Mouse (Mus musculus) skeletal muscle tissue, postnatal 0 days (tissue): ENCODE measurements around the gene Hirip3. TPM values are rescaled to one million over a fixed set of nuclear protein-coding genes. Genes with fewer than 3 reads are reported as not detected.

Source experiments
- polyA plus RNA-seq: library from polyadenylated mRNA; unstranded; fragments of >200 nt; fragmentation: Nextera tagmentation; extraction: Ambion mirVana; gene quantifications from 2 replicates; pipeline ENCODE4 v1.2.1, GENCODE M21; 2015

The Hirip3 gene
- 10.0 TPM in 2 replicates for polyA plus RNA-seq

GRCm38 (mm10) chr7:126861429-126862130 lies at the start of gene Hirip3:
Gene Hirip3, plus strand, starts transcription at chr7:126861972.

GRCm38 (mm10) chr7:126831539-126831938 lies 30.2 kb upstream of the Hirip3 start, which contains the start of gene 4930451I11Rik:
Gene 4930451I11Rik, minus strand, starts transcription at chr7:126831639.

GRCm38 (mm10) chr7:126847116-126847420 lies 14.7 kb upstream of the Hirip3 start, which contains the start of gene Doc2a:
Gene Doc2a, plus strand, starts transcription at chr7:126847416.

GRCm38 (mm10) chr7:126862147-126862784 lies 494 bp downstream of the Hirip3 start, which contains the start of gene Ino80e:
Gene Ino80e, minus strand, starts transcription at chr7:126862377.

GRCm38 (mm10) chr7:126884286-126885164 lies 22.8 kb downstream of the Hirip3 start, which contains the start of gene Taok2:
Gene Taok2, minus strand, starts transcription at chr7:126884703.

Other genes with a start within 250 kb of the Hirip3 start
- gene Nupr1, start 231.1 kb upstream of the Hirip3 start, polyA plus RNA-seq, result 28.9 and 66.2 TPM in 2 replicates
- 17.4 and 21.8 TPM in 2 replicates for gene Sgf29, start 212.7 kb upstream of the Hirip3 start, polyA plus RNA-seq
- 27.9 and 56.4 TPM in 2 replicates for gene Sult1a1, start 185.5 kb upstream of the Hirip3 start, polyA plus RNA-seq
- gene Bola2, start 166.6 kb upstream of the Hirip3 start, polyA plus RNA-seq, result 73.2 and 75.7 TPM in 2 replicates
- gene Slx1b, start 166.2 kb upstream of the Hirip3 start, polyA plus RNA-seq, result 3.7 and 5.2 TPM in 2 replicates
- 12.8 and 18.1 TPM in 2 replicates for gene Coro1a, start 154.2 kb upstream of the Hirip3 start, polyA plus RNA-seq
- gene Mapk3, start 102.4 kb upstream of the Hirip3 start, polyA plus RNA-seq, result 40.3 and 40.6 TPM in 2 replicates
- gene Gdpd3, start 95.6 kb upstream of the Hirip3 start, polyA plus RNA-seq, result 1.2 and 2.3 TPM in 2 replicates
- 155 and 192 TPM in 2 replicates for gene Ypel3, start 85.0 kb upstream of the Hirip3 start, polyA plus RNA-seq
- gene Tbx6, start 80.5 kb upstream of the Hirip3 start, polyA plus RNA-seq, result 0.15 and 0.27 TPM in 2 replicates
- gene Ppp4c, start 69.5 kb upstream of the Hirip3 start, polyA plus RNA-seq, result 94.5 and 113 TPM in 2 replicates
- 1.6 and 1.8 TPM in 2 replicates for gene Fam57b, start 64.3 kb upstream of the Hirip3 start, polyA plus RNA-seq
- not detected in 2 replicates for gene 4930451I11Rik, start 30.3 kb upstream of the Hirip3 start, polyA plus RNA-seq
- gene Doc2a, start 14.6 kb upstream of the Hirip3 start, polyA plus RNA-seq, result 0.24 and 0.37 TPM in 2 replicates
- gene Ino80e, start 405 bp downstream of the Hirip3 start, polyA plus RNA-seq, result 28.3 and 39.2 TPM in 2 replicates
- gene Taok2, start 22.7 kb downstream of the Hirip3 start, polyA plus RNA-seq, result 17.4 and 18.3 TPM in 2 replicates
- gene Tmem219, start 60.9 kb downstream of the Hirip3 start, polyA plus RNA-seq, result 22.8 and 29.8 TPM in 2 replicates
- 6.0 and 7.1 TPM in 2 replicates for gene Kctd13, start 66.9 kb downstream of the Hirip3 start, polyA plus RNA-seq
- not detected in 2 replicates for gene Asphd1, start 87.6 kb downstream of the Hirip3 start, polyA plus RNA-seq
- 0.65 and 0.96 TPM in 2 replicates for gene Sez6l2, start 88.6 kb downstream of the Hirip3 start, polyA plus RNA-seq
- gene Cdipt, start 113.9 kb downstream of the Hirip3 start, polyA plus RNA-seq, result 45.2 and 57.4 TPM in 2 replicates
- gene Cdiptos, start 114.1 kb downstream of the Hirip3 start, polyA plus RNA-seq, result 1.2 and 1.6 TPM in 2 replicates
- gene Mvp, start 152.6 kb downstream of the Hirip3 start, polyA plus RNA-seq, result 13.8 and 18.8 TPM in 2 replicates
- gene Pagr1b, start 154.5 kb downstream of the Hirip3 start, polyA plus RNA-seq, result not detected in 2 replicates
- gene Pagr1a, start 155.4 kb downstream of the Hirip3 start, polyA plus RNA-seq, result 37.2 and 37.9 TPM in 2 replicates
- 9.2 and 17.4 TPM in 2 replicates for gene Gm42742, start 159.1 kb downstream of the Hirip3 start, polyA plus RNA-seq
- gene Prrt2, start 159.2 kb downstream of the Hirip3 start, polyA plus RNA-seq, result 3.0 and 4.0 TPM in 2 replicates
- 21.3 and 26.0 TPM in 2 replicates for gene Maz, start 165.1 kb downstream of the Hirip3 start, polyA plus RNA-seq
- gene Kif22, start 180.5 kb downstream of the Hirip3 start, polyA plus RNA-seq, result 20.9 and 23.2 TPM in 2 replicates
- not detected in 2 replicates for gene Zg16, start 225.4 kb downstream of the Hirip3 start, polyA plus RNA-seq
- gene AI467606, start 229.4 kb downstream of the Hirip3 start, polyA plus RNA-seq, result 2.4 and 2.7 TPM in 2 replicates